Mouse (Mus musculus) hindbrain, embryonic 14.5 days (tissue): ENCODE data around the gene Foxl1. TPM values are rescaled to one million over a fixed set of nuclear protein-coding genes. Genes with fewer than 3 reads are reported as not detected.

Experiments
- ATAC-seq: fragments of 200-750 bp; cut with Nextera tagmentation; 2 replicates; pipeline ENCODE4 v1.8.0; 2017; ENCODE audit warnings: moderate number of reproducible peaks, mild to moderate bottlenecking, moderate TSS enrichment, moderate library complexity; ENCODE audit not compliant: low FRiP score
- DNase-seq: peaks from one replicate; pipeline ENCODE4 v3.0.0-alpha.2; 2015; ENCODE audit warnings: low spot score
- H3K27ac ChIP-seq: fragments of 300-500 bp; sonication (generic); 2 replicates; pipeline ENCODE4 v1.5.1; 2014; ENCODE audit warnings: mild to moderate bottlenecking, moderate library complexity
- H3K27me3 ChIP-seq: fragments of 300-500 bp; sonication (generic); 2 replicates; pipeline ENCODE4 v1.6.1; 2014; ENCODE audit warnings: mild to moderate bottlenecking, low read length, mixed read lengths; ENCODE audit not compliant: control insufficient read depth, insufficient read depth
- H3K36me3 ChIP-seq: fragments of 300-500 bp; sonication (generic); replicated peaks from 2 replicates; pipeline ENCODE4 v1.6.1; 2014; ENCODE audit not compliant: control insufficient read depth, insufficient read depth
- H3K4me1 ChIP-seq: fragments of 300-500 bp; sonication (generic); replicated peaks from 2 replicates; pipeline ENCODE4 v1.6.1; 2014; ENCODE audit warnings: antibody characterized with exemption, low read length, mixed read lengths; ENCODE audit not compliant: control insufficient read depth, insufficient read depth
- H3K4me2 ChIP-seq: fragments of 300-500 bp; sonication (generic); replicated peaks from 2 replicates; pipeline ENCODE4 v1.6.1; 2014; ENCODE audit warnings: mild to moderate bottlenecking, moderate library complexity
- H3K4me3 ChIP-seq: fragments of 300-500 bp; sonication (generic); replicated peaks from 2 replicates; pipeline ENCODE4 v1.5.1; 2014; ENCODE audit warnings: mild to moderate bottlenecking, low read length
- H3K9ac ChIP-seq: fragments of 300-500 bp; sonication (generic); 2 replicates; pipeline ENCODE4 v1.6.1; 2014
- H3K9me3 ChIP-seq: fragments of 300-500 bp; sonication (generic); 2 replicates; pipeline ENCODE4 v1.6.1; 2016; ENCODE audit warnings: low read length; ENCODE audit not compliant: control insufficient read depth
- WGBS: fragments of 180-500 bp; shearing (Covaris S2); extraction: QIAGEN DNeasy Blood & Tissue Kit; methylation state at CpG from one replicate; pipeline ENCODE4 v1.1.7; 2014; 5-methylcytosine and 5-hydroxymethylcytosine counted together
- polyA plus RNA-seq: library from polyadenylated mRNA; unstranded; fragments of >200 nt; fragmentation: Nextera tagmentation; extraction: Ambion mirVana; gene quantifications from 2 replicates; pipeline ENCODE4 v1.2.1, GENCODE M21; 2014

Foxl1 gene
- polyA plus RNA-seq, 1 experiment from 2014 or later, result 0.25 TPM

DNA sequence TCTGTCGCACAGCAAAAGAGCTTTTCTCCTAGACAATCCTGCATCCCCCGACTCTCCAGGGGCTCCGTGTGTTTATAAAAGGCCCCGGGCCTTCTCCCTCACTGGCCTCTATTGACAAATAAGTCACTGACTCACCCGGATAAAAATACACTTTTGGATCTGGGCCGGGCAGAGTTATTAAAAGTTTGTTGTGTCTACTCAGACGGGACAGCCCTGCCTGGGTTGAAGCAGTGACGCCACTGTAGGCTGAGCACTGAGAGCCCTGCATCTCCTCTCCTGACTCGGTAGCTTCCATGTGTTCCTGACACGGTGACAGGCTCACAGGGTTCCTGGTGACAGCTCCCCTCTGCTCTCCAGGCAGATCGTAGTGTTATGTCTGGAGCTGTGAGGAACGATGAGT lies 24.7 kb downstream of the Foxl1 start:
- no peak for ATAC-seq

DNA sequence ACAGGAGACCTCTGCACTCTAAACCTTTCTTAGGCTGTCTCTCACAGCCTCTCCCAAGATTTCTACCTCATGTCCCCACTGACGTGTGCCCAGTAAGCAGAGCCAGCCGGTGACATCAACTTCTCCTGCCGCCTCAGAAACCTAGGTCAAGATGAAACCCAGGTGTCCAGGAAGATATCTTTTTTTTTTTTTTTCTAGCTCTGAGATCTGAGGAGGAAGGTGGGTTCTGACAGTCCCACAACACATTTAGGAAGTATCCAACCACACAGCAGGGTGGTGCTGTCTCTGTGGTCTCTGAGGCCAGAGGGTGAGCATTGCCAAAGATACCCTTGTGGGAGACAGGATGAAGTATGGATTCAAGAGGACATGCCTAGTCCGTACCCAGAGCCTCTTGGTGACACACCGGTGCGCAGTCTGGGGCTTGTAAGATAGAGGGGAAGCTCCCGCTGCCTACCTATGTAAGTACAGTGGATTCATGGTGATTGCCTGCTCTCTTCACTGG lies 29.3 kb downstream of the Foxl1 start:
- H3K36me3 ChIP-seq, result no peaks in the 10 kb centered on the region
- no peak overlapping the region for H3K4me2 ChIP-seq
- no peak overlapping the region for H3K27ac ChIP-seq
- DNase-seq (no peak), ATAC-seq (no peak)
- H3K27me3 ChIP-seq, result no peaks in the 10 kb centered on the region
- 90% methylated on average over 7 of the region's 7 CpGs for WGBS
- H3K4me3 ChIP-seq, result no peak overlapping the region
- H3K4me1 ChIP-seq, result no peaks in the 10 kb centered on the region
- no peaks in the 10 kb centered on the region for H3K9me3 ChIP-seq
- no peak overlapping the region for H3K9ac ChIP-seq

More for the DNA sequence above, 24.7 kb downstream of the Foxl1 start:
- Histone ChIP-seq H3K9me3 (no peaks in the 10 kb centered on the region), H3K9ac (no peak overlapping the region), H3K27me3 (no peaks in the 10 kb centered on the region), H3K4me3 (no peak overlapping the region), H3K4me2 (no peak overlapping the region), H3K36me3 (no peaks in the 10 kb centered on the region), H3K4me1 (no peaks in the 10 kb centered on the region), H3K27ac (no peak overlapping the region)
- WGBS, result 69% methylated on average over 12 of the region's 12 CpGs
- DNase-seq, result no peak

DNA sequence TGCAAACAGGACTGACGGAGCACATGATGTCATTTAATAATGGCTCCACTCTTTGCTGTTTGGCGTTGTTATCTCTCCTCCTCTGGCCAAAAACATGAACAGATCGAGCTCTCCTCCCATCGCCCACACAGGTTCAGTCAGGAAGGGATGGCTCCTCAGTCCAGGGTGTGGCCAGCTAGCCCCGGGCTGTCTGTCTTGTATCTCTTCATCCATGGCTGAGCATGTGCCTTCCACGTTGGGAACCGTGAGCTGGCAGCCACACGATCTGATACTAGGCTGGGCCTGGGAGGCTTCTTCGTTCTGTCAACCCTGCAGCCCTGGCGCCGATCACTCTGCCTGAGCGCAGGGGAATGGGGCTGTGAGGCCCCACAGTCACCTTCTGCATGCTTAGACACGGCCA lies 31.1 kb downstream of the Foxl1 start:
- Histone ChIP-seq H3K4me3 (no peak overlapping the region), H3K27me3 (no peaks in the 10 kb centered on the region), H3K36me3 (no peaks in the 10 kb centered on the region), H3K4me2 (no peak overlapping the region), H3K9me3 (no peaks in the 10 kb centered on the region), H3K4me1 (no peaks in the 10 kb centered on the region), H3K27ac (no peak overlapping the region), H3K9ac (no peak overlapping the region)
- 80% methylated on average over 13 of the region's 13 CpGs for WGBS
- DNase-seq (no peak), ATAC-seq (no peak)

DNA sequence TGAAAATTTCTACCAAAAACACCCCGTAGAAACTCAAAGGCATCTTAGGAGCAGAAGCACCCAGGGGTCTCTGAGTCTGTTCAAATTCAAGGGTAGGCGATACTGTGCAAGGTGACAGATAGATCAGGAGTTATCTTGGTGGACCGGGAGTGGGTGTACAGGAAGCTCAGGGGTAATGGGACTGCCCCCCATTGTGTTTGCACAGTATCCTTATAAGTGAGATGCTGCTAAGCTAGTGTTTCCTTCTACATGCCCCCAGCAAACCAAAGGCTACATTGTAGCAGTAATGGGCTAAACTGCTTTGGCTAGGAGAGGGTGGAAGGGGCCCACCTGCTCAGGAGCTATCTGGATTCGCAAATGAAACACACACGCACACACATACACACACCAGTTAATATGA lies 33.7 kb downstream of the Foxl1 start:
- no peaks in the 10 kb centered on the region for H3K36me3 ChIP-seq
- no peak overlapping the region for H3K9ac ChIP-seq
- no peak overlapping the region for H3K4me2 ChIP-seq
- H3K27me3 ChIP-seq, result no peaks in the 10 kb centered on the region
- ATAC-seq (no peak), DNase-seq (no peak)
- H3K4me3 ChIP-seq, result no peak overlapping the region
- no peak overlapping the region for H3K27ac ChIP-seq
- H3K4me1 ChIP-seq, result no peaks in the 10 kb centered on the region
- WGBS, result 92% methylated on average over 5 of the region's 5 CpGs
- no peaks in the 10 kb centered on the region for H3K9me3 ChIP-seq

DNA sequence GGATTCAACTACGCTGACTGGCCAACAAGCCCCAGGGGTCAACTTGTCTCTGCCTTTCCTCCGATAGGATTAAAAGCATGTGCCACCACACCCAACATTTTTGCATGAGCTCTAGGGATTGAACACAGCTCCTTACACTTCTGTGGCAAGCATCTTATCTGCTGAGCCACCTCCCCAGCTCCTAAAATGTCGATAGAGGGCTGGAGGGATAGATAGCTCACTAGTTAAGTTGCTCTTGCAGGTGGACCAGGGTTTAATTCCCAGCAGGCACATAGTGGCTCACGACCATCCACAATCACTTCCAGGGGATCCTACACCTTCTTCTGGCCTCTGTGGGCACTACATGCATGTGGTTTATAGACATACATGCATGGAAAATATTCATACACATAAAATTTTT lies 34.7 kb downstream of the Foxl1 start:
- Histone ChIP-seq H3K27me3 (no peaks in the 10 kb centered on the region), H3K4me1 (no peaks in the 10 kb centered on the region), H3K4me3 (no peak overlapping the region), H3K9me3 (no peaks in the 10 kb centered on the region), H3K27ac (no peak overlapping the region), H3K36me3 (no peaks in the 10 kb centered on the region), H3K9ac (no peak overlapping the region), H3K4me2 (no peak overlapping the region)
- 85% methylated on average over 4 of the region's 4 CpGs for WGBS
- ATAC-seq (no peak), DNase-seq (no peak)

DNA sequence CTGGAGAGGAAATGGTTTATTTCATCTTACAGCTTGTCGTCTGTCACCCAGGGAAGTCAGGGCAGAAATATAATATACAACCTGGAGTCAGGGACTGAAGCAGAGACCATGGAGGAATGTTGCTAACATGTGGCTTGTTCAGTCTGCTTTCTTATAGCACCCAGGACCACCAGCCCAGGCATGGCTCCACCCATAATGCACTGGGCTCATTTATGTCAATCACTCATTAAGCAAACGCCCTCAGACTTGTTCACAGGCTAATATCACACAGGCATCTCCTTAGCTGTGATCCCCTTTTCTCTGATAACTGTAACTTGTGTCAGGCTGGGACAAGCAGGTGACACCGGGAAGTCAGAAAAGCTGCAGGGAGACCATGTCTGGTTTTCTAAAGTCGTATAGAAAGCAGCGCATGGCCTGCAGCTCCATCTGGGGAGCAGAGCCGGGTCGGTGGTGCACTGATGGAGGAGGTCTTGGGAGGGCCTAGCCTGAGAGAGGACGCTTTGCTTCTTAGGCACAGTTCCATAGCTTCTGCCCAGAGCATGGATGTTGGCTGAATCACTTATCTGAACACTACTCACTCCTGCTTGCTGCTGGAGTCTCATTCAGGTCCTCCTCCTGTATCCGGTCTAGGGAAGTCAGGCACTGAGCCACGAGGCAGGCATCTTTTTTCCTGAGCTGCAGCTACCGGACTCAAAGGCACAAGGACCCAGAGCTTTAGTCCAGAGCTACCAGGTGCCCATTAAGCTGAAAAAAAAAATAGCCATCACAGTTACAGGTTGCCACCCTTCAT lies 35.4 kb downstream of the Foxl1 start:
- H3K4me2 ChIP-seq, result no peak overlapping the region
- no peaks in the 10 kb centered on the region for H3K4me1 ChIP-seq
- DNase-seq (no peak), ATAC-seq (no peak)
- H3K36me3 ChIP-seq, result no peaks in the 10 kb centered on the region
- no peak overlapping the region for H3K27ac ChIP-seq
- H3K9me3 ChIP-seq, result no peaks in the 10 kb centered on the region
- H3K4me3 ChIP-seq, result no peak overlapping the region
- WGBS, result 74% methylated on average over 11 of the region's 11 CpGs
- no peaks in the 10 kb centered on the region for H3K27me3 ChIP-seq
- H3K9ac ChIP-seq, result no peak overlapping the region

DNA sequence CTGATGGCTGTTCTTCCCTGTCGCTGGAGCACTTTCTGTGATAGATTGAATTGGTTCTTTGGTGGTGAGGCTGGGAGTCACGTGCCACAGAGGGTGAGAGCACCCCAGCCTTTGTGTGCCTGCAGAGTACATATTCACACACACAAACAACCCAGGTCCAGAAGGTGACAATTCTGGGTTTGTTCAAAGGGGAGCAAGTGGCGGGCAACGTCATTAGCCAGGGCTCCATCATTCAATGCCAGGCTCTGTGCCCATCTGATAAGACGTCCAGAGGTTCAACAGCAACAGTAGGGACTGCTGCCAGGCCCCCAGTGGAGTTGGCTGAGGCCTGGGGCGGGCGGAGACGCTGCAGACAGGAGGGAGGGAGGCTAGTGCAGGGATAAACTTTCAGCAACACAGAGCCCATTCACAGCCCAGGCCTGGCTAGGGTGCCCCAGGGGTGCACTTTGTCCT lies 36.3 kb downstream of the Foxl1 start:
- Histone ChIP-seq H3K4me3 (no peak overlapping the region), H3K9ac (no peak overlapping the region), H3K4me2 (no peak overlapping the region), H3K36me3 (no peaks in the 10 kb centered on the region), H3K27ac (no peak overlapping the region), H3K9me3 (no peaks in the 10 kb centered on the region), H3K27me3 (no peaks in the 10 kb centered on the region), H3K4me1 (no peaks in the 10 kb centered on the region)
- no peak for ATAC-seq
- WGBS, result 51% methylated on average over 8 of the region's 8 CpGs
- no peak for DNase-seq

DNA sequence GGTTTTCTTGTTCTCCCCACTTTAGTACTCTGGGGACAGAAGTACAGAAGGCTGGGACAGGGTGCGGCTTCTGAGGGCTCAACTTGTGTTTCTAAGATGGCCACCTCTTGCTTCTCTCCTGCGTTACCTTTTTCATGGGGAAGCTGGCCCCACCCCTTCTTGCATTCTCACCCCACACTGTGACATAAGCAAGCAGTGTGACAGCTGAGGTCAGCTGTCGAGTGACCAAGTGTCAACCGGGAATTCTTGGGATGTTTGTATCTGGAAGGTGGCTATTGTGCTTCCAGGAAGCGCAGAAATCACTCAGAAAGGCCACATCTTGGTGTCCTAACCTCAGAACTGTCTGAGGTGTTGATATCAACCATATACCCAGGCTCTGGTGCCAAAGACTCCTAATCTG lies 40.3 kb downstream of the Foxl1 start:
- H3K27me3 ChIP-seq, result no peaks in the 10 kb centered on the region
- DNase-seq (no peak), ATAC-seq (no peak)
- H3K4me1 ChIP-seq, result 0 out of 2 replicates have a peak, but pooled peaks cover 5% of the 10 kb centered on the region
- no peak overlapping the region for H3K9ac ChIP-seq
- H3K4me3 ChIP-seq, result no peak overlapping the region
- WGBS, result 70% methylated on average over 5 of the region's 5 CpGs
- H3K27ac ChIP-seq, result no peak overlapping the region
- H3K36me3 ChIP-seq, result no peaks in the 10 kb centered on the region
- H3K4me2 ChIP-seq, result no peak overlapping the region
- no peaks in the 10 kb centered on the region for H3K9me3 ChIP-seq

DNA sequence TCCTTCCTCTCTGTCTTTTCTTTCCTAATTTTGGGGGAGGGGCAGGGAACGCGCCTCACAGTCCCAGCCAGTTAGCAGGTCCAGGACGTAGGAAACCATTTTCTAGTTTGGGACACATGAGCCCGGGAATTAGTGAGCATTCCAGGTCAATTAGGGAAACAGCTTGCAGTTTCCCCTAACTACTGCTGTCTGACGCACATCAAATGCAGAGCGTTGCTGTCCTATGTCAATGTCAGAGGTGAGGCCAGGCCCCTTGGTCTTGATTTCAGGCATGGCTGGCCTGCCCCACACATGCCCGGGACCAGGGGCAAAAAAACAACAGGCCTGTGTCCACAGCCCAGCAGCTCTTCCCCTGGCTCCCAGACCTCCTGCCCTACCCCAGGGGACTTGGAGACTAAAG lies 42.4 kb downstream of the Foxl1 start:
- no peaks in the 10 kb centered on the region for H3K9me3 ChIP-seq

More for the DNA sequence above, 42.4 kb downstream of the Foxl1 start:
- no peak overlapping the region for H3K9ac ChIP-seq
- ATAC-seq (no peak), DNase-seq (no peak)
- WGBS, result 56% methylated on average over 7 of the region's 7 CpGs
- no peaks in the 10 kb centered on the region for H3K36me3 ChIP-seq
- H3K27me3 ChIP-seq, result no peaks in the 10 kb centered on the region
- H3K4me2 ChIP-seq, result no peak overlapping the region
- no peak overlapping the region for H3K27ac ChIP-seq
- 0 out of 2 replicates have a peak, but pooled peaks cover 5% of the 10 kb centered on the region for H3K4me1 ChIP-seq
- H3K4me3 ChIP-seq, result no peak overlapping the region
